Mouse (Mus musculus) MEL (cell line): ENCODE results near the gene Phf21b. TPM values are rescaled to one million over a fixed set of nuclear protein-coding genes. Genes with fewer than 3 reads are reported as not detected.
A peak's percentile ranks its signal among the peaks of the same experiment; 100 is the strongest.

ENCODE experiments used
- DNase-seq: peaks from one replicate; pipeline ENCODE4 v3.0.0; 2011; ENCODE audit warnings: low read depth, low spot score
- H3K27ac ChIP-seq: 2 replicates; pipeline ENCODE4 v1.5.1; 2012; ENCODE audit warnings: low read depth, mild to moderate bottlenecking, control low read depth, low read length, moderate library complexity; ENCODE audit not compliant: control insufficient read depth
- H3K27me3 ChIP-seq, 2 experiments: fragments of 150-350 bp in 1 of 2; sonication (generic) in 1 of 2; 2 replicates each; pipeline ENCODE4 v1.6.1; 2012; ENCODE audit warnings: low read length in 2 of 2, mild to moderate bottlenecking in 2 of 2, improper control_type of control experiment in 1 of 2, moderate library complexity in 1 of 2; ENCODE audit not compliant: insufficient read depth in 2 of 2, control insufficient read depth in 1 of 2
- H3K36me3 ChIP-seq, 2 experiments: 2 replicates each; pipeline ENCODE4 v1.6.1; 2012 to 2014; ENCODE audit warnings: low read length in 2 of 2, improper control_type of control experiment in 1 of 2, inconsistent platforms in 1 of 2, mild to moderate bottlenecking in 1 of 2; ENCODE audit not compliant: insufficient read depth in 2 of 2, control insufficient read depth in 1 of 2
- H3K4me1 ChIP-seq, 2 experiments: fragments of 150-350 bp in 1 of 2; sonication (generic) in 1 of 2; 2 replicates each; pipeline ENCODE4 v1.6.1; 2012; ENCODE audit warnings: low read length in 2 of 2, improper control_type of control experiment in 1 of 2, mild to moderate bottlenecking in 1 of 2; ENCODE audit not compliant: insufficient read depth in 2 of 2, control insufficient read depth in 1 of 2
- H3K4me3 ChIP-seq, 2 experiments: fragments of 150-350 bp in 1 of 2; sonication (generic) in 1 of 2; 2 replicates each; pipeline ENCODE4 v1.5.1; 2012; ENCODE audit warnings: low read depth in 2 of 2, low read length in 2 of 2, mild to moderate bottlenecking in 2 of 2, moderate library complexity in 2 of 2, control low read depth in 1 of 2, improper control_type of control experiment in 1 of 2; ENCODE audit not compliant: control insufficient read depth in 1 of 2, insufficient read depth in 1 of 2
- H3K79me2 ChIP-seq: 2 replicates; pipeline ENCODE4 v1.6.1; 2012; ENCODE audit warnings: mild to moderate bottlenecking, low read length, moderate library complexity; ENCODE audit not compliant: control insufficient read depth, poor library complexity, insufficient read depth
- H3K9ac ChIP-seq: 2 replicates; pipeline ENCODE4 v1.6.1; 2012; ENCODE audit warnings: low read depth, mild to moderate bottlenecking, control low read depth, low read length, moderate library complexity; ENCODE audit not compliant: control insufficient read depth, poor library complexity, severe bottlenecking
- H3K9me3 ChIP-seq: fragments of 150-350 bp; sonication (generic); replicated peaks from 2 replicates; pipeline ENCODE4 v1.6.1; 2012; ENCODE audit warnings: mild to moderate bottlenecking, low read length, improper control_type of control experiment, moderate library complexity; ENCODE audit not compliant: insufficient read depth
- BHLHE40 ChIP-seq: IDR thresholded peaks from 2 replicates; pipeline ENCODE4 v1.6.1; 2012; ENCODE audit warnings: low read depth, mild to moderate bottlenecking, inconsistent platforms, low read length, improper control_type of control experiment, borderline replicate concordance
- CHD1 ChIP-seq: IDR thresholded peaks from 2 replicates; pipeline ENCODE4 v1.6.1; 2012; ENCODE audit warnings: low read depth, mild to moderate bottlenecking, inconsistent platforms, low read length, improper control_type of control experiment
- CHD2 ChIP-seq: IDR thresholded peaks from 2 replicates; pipeline ENCODE4 v1.6.1; 2011; ENCODE audit warnings: low read length, improper control_type of control experiment
- CTCF ChIP-seq, 3 experiments: IDR thresholded peaks in 2 of 3; conservative IDR thresholded peaks in 1 of 3; 2 replicates each; pipeline ENCODE4 v1.5.1; 2011 to 2012; ENCODE audit warnings: low read length in 3 of 3, low read depth in 2 of 3, mild to moderate bottlenecking in 2 of 3, improper control_type of control experiment in 1 of 3, inconsistent platforms in 1 of 3, mixed read lengths in 1 of 3, moderate library complexity in 1 of 3; ENCODE audit not compliant: control insufficient read depth in 1 of 3, insufficient read depth in 1 of 3, poor library complexity in 1 of 3, severe bottlenecking in 1 of 3
- E2F4 ChIP-seq: IDR thresholded peaks from 2 replicates; pipeline ENCODE4 v1.6.1; 2011; ENCODE audit warnings: low read depth, low read length, improper control_type of control experiment, borderline replicate concordance
- EP300 ChIP-seq, 2 experiments: IDR thresholded peaks; 2 replicates each; pipeline ENCODE4 v1.6.1; 2011; ENCODE audit warnings: improper control_type of control experiment in 2 of 2, low read length in 2 of 2, low read depth in 1 of 2, mild to moderate bottlenecking in 1 of 2
- GABPA ChIP-seq: IDR thresholded peaks from 2 replicates; pipeline ENCODE4 v1.6.1; 2012; ENCODE audit warnings: low read depth, mild to moderate bottlenecking, inconsistent platforms, low read length, improper control_type of control experiment, moderate library complexity
- GATA1 ChIP-seq: IDR thresholded peaks from 2 replicates; pipeline ENCODE4 v1.6.1; 2011; ENCODE audit warnings: low read depth, low read length, improper control_type of control experiment
- HCFC1 ChIP-seq: IDR thresholded peaks from 2 replicates; pipeline ENCODE4 v1.6.1; 2012; ENCODE audit warnings: low read depth, mild to moderate bottlenecking, inconsistent platforms, low read length, improper control_type of control experiment, moderate library complexity
- JUND ChIP-seq: IDR thresholded peaks from 2 replicates; pipeline ENCODE4 v1.6.1; 2011; ENCODE audit warnings: low read depth, mild to moderate bottlenecking, improper control_type of control experiment, low read length
- KAT2A ChIP-seq: conservative IDR thresholded peaks from 2 replicates; pipeline ENCODE4 v1.6.1; 2012; ENCODE audit warnings: low read depth, low read length, improper control_type of control experiment, inconsistent platforms
- MAFK ChIP-seq: IDR thresholded peaks from 2 replicates; pipeline ENCODE4 v1.6.1; 2011; ENCODE audit warnings: low read depth, mild to moderate bottlenecking, low read length, improper control_type of control experiment, borderline replicate concordance
- MAX ChIP-seq: IDR thresholded peaks from 2 replicates; pipeline ENCODE4 v1.6.1; 2011; ENCODE audit warnings: low read length, improper control_type of control experiment
- MEF2A ChIP-seq: IDR thresholded peaks from 2 replicates; pipeline ENCODE4 v1.6.1; 2014; ENCODE audit warnings: low read depth, mild to moderate bottlenecking, inconsistent platforms, low read length, improper control_type of control experiment; ENCODE audit not compliant: poor library complexity, insufficient replicate concordance, severe bottlenecking; ENCODE audit errors: extremely low read depth
- MXI1 ChIP-seq: IDR thresholded peaks from 2 replicates; pipeline ENCODE4 v1.6.1; 2011; ENCODE audit warnings: mild to moderate bottlenecking, low read depth, low read length, improper control_type of control experiment
- MYB ChIP-seq: IDR thresholded peaks from 2 replicates; pipeline ENCODE4 v1.6.1; 2011; ENCODE audit warnings: mild to moderate bottlenecking, low read depth, low read length, improper control_type of control experiment
- MYC ChIP-seq: IDR thresholded peaks from 2 replicates; pipeline ENCODE4 v1.6.1; 2011; ENCODE audit warnings: low read depth, mild to moderate bottlenecking, low read length, improper control_type of control experiment, moderate library complexity
- NRF1 ChIP-seq: IDR thresholded peaks from 2 replicates; pipeline ENCODE4 v1.6.1; 2014; ENCODE audit warnings: low read depth, mild to moderate bottlenecking, inconsistent platforms, low read length, improper control_type of control experiment, moderate library complexity; ENCODE audit not compliant: poor library complexity, insufficient read depth, severe bottlenecking
- POLR2AphosphoS2 ChIP-seq: IDR thresholded peaks from 2 replicates; pipeline ENCODE4 v1.6.1; 2011; ENCODE audit warnings: low read length, improper control_type of control experiment
- RCOR1 ChIP-seq: IDR thresholded peaks from 2 replicates; pipeline ENCODE4 v1.6.1; 2012; ENCODE audit warnings: low read depth, mild to moderate bottlenecking, inconsistent platforms, low read length, improper control_type of control experiment
- SIN3A ChIP-seq: IDR thresholded peaks from 2 replicates; pipeline ENCODE4 v1.6.1; 2012; ENCODE audit warnings: low read length, improper control_type of control experiment, inconsistent platforms
- TBP ChIP-seq: IDR thresholded peaks from 2 replicates; pipeline ENCODE4 v1.8.0; 2011; ENCODE audit warnings: low read depth, low read length, improper control_type of control experiment
- USF1 ChIP-seq: IDR thresholded peaks from 2 replicates; pipeline ENCODE4 v1.6.1; 2014; ENCODE audit warnings: low read depth, mild to moderate bottlenecking, inconsistent platforms, low read length, improper control_type of control experiment, moderate library complexity
- ZNF384 ChIP-seq: IDR thresholded peaks from 2 replicates; pipeline ENCODE4 v1.6.1; 2012; ENCODE audit warnings: low read depth, mild to moderate bottlenecking, inconsistent platforms, low read length, improper control_type of control experiment
- polyA plus RNA-seq, 2 experiments: library from polyadenylated mRNA; stranded (reverse) in 1 of 2; unstranded in 1 of 2; fragments of >175 nt in 1 of 2; fragments of >200 nt in 1 of 2; gene quantifications; 2 replicates each; pipeline versions ENCODE4 v1.2.1 to v1.2.4; 2012; ENCODE audit warnings: low replicate concordance in 2 of 2, low read depth in 1 of 2; ENCODE audit not compliant: insufficient read length in 2 of 2, insufficient read depth in 1 of 2, missing spikeins in 1 of 2
- total RNA-seq: library from RNA; depleted of rRNA; stranded (reverse); fragments of 300-350 nt; gene quantifications from 2 replicates; pipeline ENCODE4 v1.2.3, GENCODE M21; 2012

The Phf21b gene
- total and polyA plus RNA-seq, 3 experiments: 4.7 to 14.7 TPM; not detected in 1

DNA sequence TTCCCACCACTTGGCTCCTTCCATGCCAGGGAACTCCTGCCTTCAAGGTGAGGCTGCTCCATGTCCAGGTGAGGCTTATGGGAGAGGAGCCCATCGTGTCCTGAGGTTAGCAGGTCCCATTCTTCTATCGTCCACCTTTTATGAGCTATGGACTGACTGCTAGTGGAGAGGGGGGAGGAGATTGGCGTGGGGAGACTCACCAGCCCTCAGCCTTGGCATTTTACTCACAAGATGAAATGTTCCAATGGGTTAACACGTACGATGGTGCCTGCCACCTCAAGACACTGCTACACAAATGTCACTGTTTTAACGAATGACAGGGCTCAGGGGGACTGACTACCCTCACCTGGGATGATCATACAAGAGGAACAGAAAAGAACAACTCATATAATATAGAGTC, 18.0 kb downstream of the Phf21b start:
- Histone ChIP-seq H3K36me3 (no peaks in the 10 kb centered on the region), H3K27me3 (no peaks in the 10 kb centered on the region), H3K4me1 (no peaks in the 10 kb centered on the region), H3K9ac (no peak overlapping the region), H3K27ac (no peak overlapping the region), H3K4me3 (no peak overlapping the region), H3K9me3 (no peaks in the 10 kb centered on the region), H3K79me2 (peaks cover 26% of the 10 kb centered on the region)
- no peak for DNase-seq
- TF ChIP-seq MYC (no peak), CHD2 (no peak), RCOR1 (no peak), GABPA (no peak), SIN3A (no peak), KAT2A (no peak), MYB (no peak), MAFK (no peak), GATA1 (no peak)

DNA sequence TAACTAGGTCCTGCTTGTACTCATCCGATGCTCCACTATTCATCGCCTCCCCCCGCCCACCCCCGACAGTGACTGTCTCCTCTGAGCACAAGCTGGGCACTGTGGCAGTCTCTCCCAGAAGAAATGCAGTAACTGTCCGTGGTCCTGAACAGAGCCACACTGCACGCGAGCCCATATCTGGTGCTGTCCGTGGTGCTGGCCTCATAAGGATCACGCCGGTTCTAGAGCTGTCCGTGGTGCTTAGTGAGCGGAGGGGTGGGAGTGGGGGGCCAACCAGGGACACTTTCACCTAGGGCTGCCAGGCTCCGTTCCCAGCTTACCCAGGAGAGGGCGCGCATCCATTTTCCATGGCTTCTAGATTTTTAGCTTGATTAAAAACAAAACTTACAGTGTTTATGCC, 26.4 kb downstream of the Phf21b start:
- Histone ChIP-seq H3K9ac (no peak overlapping the region), H3K79me2 (peaks cover 9% of the 10 kb centered on the region; the same call in 1 of the 2 replicates), H3K36me3 (no peaks in the 10 kb centered on the region), H3K9me3 (no peaks in the 10 kb centered on the region), H3K4me3 (no peak overlapping the region), H3K27ac (no peak overlapping the region), H3K4me1 (peaks cover 0 to 6% of the 10 kb centered on the region in 2 experiments; a peak in 1 of 4 replicates), H3K27me3 (no peaks in the 10 kb centered on the region; a peak in 1 of 4 replicates)
- no peak for TF ChIP-seq GABPA
- TF ChIP-seq BHLHE40: no peak
- no peak for TF ChIP-seq RCOR1
- TF ChIP-seq CTCF (IDR thresholded peaks at IDR 0.05 in 2 of 3, conservative IDR thresholded peaks at IDR 0.05 in 1 of 3; ENCODE audit: control insufficient read depth in 1 of 3, insufficient read depth in 1 of 3, low read depth in 2 of 3, low read length in 3 of 3, poor library complexity in 1 of 3, severe bottlenecking in 1 of 3): no peak
- no peak for TF ChIP-seq USF1
- TF ChIP-seq POLR2AphosphoS2: no peak
- no peak for TF ChIP-seq CHD1
- no peak for TF ChIP-seq E2F4
- TF ChIP-seq HCFC1: no peak
- TF ChIP-seq ZNF384: no peak
- no peak for TF ChIP-seq EP300 (IDR thresholded peaks at IDR 0.05; ENCODE audit: low read depth in 1 of 2, low read length in 2 of 2)
- TF ChIP-seq CHD2: no peak
- TF ChIP-seq MEF2A: no peak
- peak; percentile 100 for TF ChIP-seq MXI1
- no peak for TF ChIP-seq KAT2A
- TF ChIP-seq MAX: peak; percentile 90
- TF ChIP-seq JUND: no peak
- TF ChIP-seq NRF1: no peak
- TF ChIP-seq MYB: no peak
- peak; percentile 100 for TF ChIP-seq SIN3A
- 0 out of 2 replicates have a peak, but pooled peaks have one; percentile 17 for TF ChIP-seq TBP
- DNase-seq: peak; percentile 87
